Mouse (Mus musculus) naive thymus-derived CD4-positive, alpha-beta T cell, adult 2 months (primary cell): ENCODE results near the gene Ptov1.

Source experiments
- DNase-seq: peaks from one replicate; pipeline ENCODE4 v3.0.0-alpha.2; 2011; ENCODE audit warnings: low read depth

Gene Ptov1

GRCm38 (mm10) chr7:44814423-44814822, 55.2 kb downstream of the Ptov1 start:
- no peak for DNase-seq

GRCm38 (mm10) chr7:44813985-44814384, 55.6 kb downstream of the Ptov1 start:
- DNase-seq = no peak
